Mouse (Mus musculus) kidney, adult 2 months (tissue): ENCODE results near the gene Fam107b. TPM values are rescaled to one million over a fixed set of nuclear protein-coding genes. Genes with fewer than 3 reads are reported as not detected.

Source experiments
- DNase-seq: peaks from one replicate; pipeline ENCODE4 v3.0.0; 2021
- H3K27ac ChIP-seq: fragments of 200-500 bp; 2 replicates; pipeline ENCODE4 v1.5.1; 2012; ENCODE audit warnings: low read depth, low read length, control low read depth, inconsistent platforms; ENCODE audit not compliant: insufficient read depth
- H3K27me3 ChIP-seq: fragments of 200-500 bp; replicated peaks from 2 replicates; pipeline ENCODE4 v1.6.1; 2012; ENCODE audit warnings: mild to moderate bottlenecking, moderate library complexity, low read length, inconsistent platforms; ENCODE audit not compliant: control insufficient read depth, insufficient read depth
- H3K36me3 ChIP-seq: fragments of 200-500 bp; 2 replicates; pipeline ENCODE4 v1.6.1; 2012; ENCODE audit warnings: mild to moderate bottlenecking, moderate library complexity, low read length, inconsistent platforms; ENCODE audit not compliant: control insufficient read depth, insufficient read depth
- H3K4me1 ChIP-seq: fragments of 200-500 bp; 2 replicates; pipeline ENCODE4 v1.6.1; 2011; ENCODE audit warnings: low read length; ENCODE audit not compliant: control insufficient read depth, insufficient read depth
- H3K4me3 ChIP-seq: fragments of 200-500 bp; 2 replicates; pipeline ENCODE4 v1.5.1; 2011; ENCODE audit warnings: mild to moderate bottlenecking, low read depth, low read length, control low read depth; ENCODE audit not compliant: insufficient read depth
- CTCF ChIP-seq: fragments of 200-500 bp; conservative IDR thresholded peaks from 2 replicates; pipeline ENCODE4 v1.5.1; 2011; ENCODE audit warnings: low read depth, mild to moderate bottlenecking, control low read depth, low read length, moderate library complexity, mixed read lengths; ENCODE audit not compliant: insufficient read depth, insufficient read length
- POLR2A ChIP-seq: fragments of 200-500 bp; IDR thresholded peaks from one replicate; pipeline ENCODE4 v1.6.1; 2011; ENCODE audit warnings: low read depth, low read length, control low read depth
- WGBS: fragments of 180-500 bp; shearing (Covaris S2); methylation state at CpG from one replicate; pipeline ENCODE4 v1.1.7; 2018; 5-methylcytosine and 5-hydroxymethylcytosine counted together
- polyA plus RNA-seq: library from polyadenylated mRNA; depleted of rRNA; stranded (reverse); fragments of >200 nt; gene quantifications from 2 replicates; pipeline ENCODE4 v1.2.3, GENCODE M21; 2012

Gene Fam107b
- polyA plus RNA-seq, 1 experiment = 54.3 TPM

- Histone ChIP-seq H3K27me3 (no peaks in the 10 kb centered on the region), H3K4me1 (peaks cover 56% of the 10 kb centered on the region), H3K4me3 (no peak overlapping the region), H3K27ac (no peak overlapping the region), H3K36me3 (no peaks in the 10 kb centered on the region)
- DNase-seq = no peak
- TF ChIP-seq POLR2A = no peak
- no peak for TF ChIP-seq CTCF
- WGBS = 69% methylated on average over 6 of the region's 6 CpGs
Measured at GRCm38 (mm10) chr2:3742519-3742918, 172.2 kb downstream of the Fam107b start.

- DNase-seq = no peak
- H3K4me3 ChIP-seq = no peak overlapping the region
- H3K36me3 ChIP-seq = no peaks in the 10 kb centered on the region
- no peaks in the 10 kb centered on the region for H3K27me3 ChIP-seq
- no peak overlapping the region for H3K27ac ChIP-seq
- WGBS = 79% methylated on average over 3 of the region's 3 CpGs
- peaks cover 56% of the 10 kb centered on the region for H3K4me1 ChIP-seq
- TF ChIP-seq POLR2A (no peak), CTCF (no peak)
Measured at GRCm38 (mm10) chr2:3745041-3745440, 174.8 kb downstream of the Fam107b start.

GRCm38 (mm10) chr2:3745910-3746606 lies 175.8 kb downstream of the Fam107b start:
- no peaks in the 10 kb centered on the region for H3K36me3 ChIP-seq
- WGBS = 64% methylated on average over 13 of the region's 13 CpGs
- H3K27ac ChIP-seq = peak overlapping the region; percentile 21
- no peaks in the 10 kb centered on the region for H3K27me3 ChIP-seq
- peaks cover 48% of the 10 kb centered on the region for H3K4me1 ChIP-seq
- no peak overlapping the region for H3K4me3 ChIP-seq
- no peak for DNase-seq
- no peak for TF ChIP-seq POLR2A
- no peak for TF ChIP-seq CTCF

- 0 out of 2 replicates have a peak overlapping the region, but pooled peaks have one; percentile 1 for H3K4me3 ChIP-seq
- peaks cover 51% of the 10 kb centered on the region for H3K4me1 ChIP-seq
Measured at GRCm38 (mm10) chr2:3748714-3749503, 178.6 kb downstream of the Fam107b start.

GRCm38 (mm10) chr2:3749504-3750024 lies 179.3 kb downstream of the Fam107b start:
- H3K27me3 ChIP-seq = no peaks in the 10 kb centered on the region
- DNase-seq = peak; percentile 41
- H3K4me3 ChIP-seq = 0 out of 2 replicates have a peak overlapping the region, but pooled peaks have one; percentile 1
- peak overlapping the region; percentile 75 for H3K27ac ChIP-seq
- peaks cover 51% of the 10 kb centered on the region for H3K4me1 ChIP-seq
- H3K36me3 ChIP-seq = no peaks in the 10 kb centered on the region
- TF ChIP-seq POLR2A (no peak), CTCF (no peak)
- 49% methylated on average over 6 of the region's 6 CpGs for WGBS

More at GRCm38 (mm10) chr2:3748714-3749503, 178.6 kb downstream of the Fam107b start:
- no peaks in the 10 kb centered on the region for H3K27me3 ChIP-seq
- peak; percentile 94 for DNase-seq
- 34% methylated on average over 12 of the region's 12 CpGs for WGBS
- H3K27ac ChIP-seq = peak overlapping the region; percentile 75
- TF ChIP-seq CTCF (no peak), POLR2A (no peak)
- H3K36me3 ChIP-seq = no peaks in the 10 kb centered on the region

GRCm38 (mm10) chr2:3750126-3750525 lies 179.8 kb downstream of the Fam107b start:
- Histone ChIP-seq H3K27ac (no peak overlapping the region), H3K4me3 (no peak overlapping the region), H3K36me3 (no peaks in the 10 kb centered on the region), H3K27me3 (no peaks in the 10 kb centered on the region), H3K4me1 (peaks cover 50% of the 10 kb centered on the region)
- 68% methylated on average over 9 of the region's 9 CpGs for WGBS
- DNase-seq = no peak
- TF ChIP-seq CTCF (no peak), POLR2A (no peak)

- Histone ChIP-seq H3K36me3 (no peaks in the 10 kb centered on the region), H3K27ac (peak overlapping the region; percentile 0; the same call in 1 of the 2 replicates), H3K27me3 (no peaks in the 10 kb centered on the region), H3K4me3 (no peak overlapping the region), H3K4me1 (peaks cover 38% of the 10 kb centered on the region)
- DNase-seq = peak; percentile 58
- TF ChIP-seq POLR2A (no peak), CTCF (no peak)
- 31% methylated on average over 7 of the region's 7 CpGs for WGBS
Measured at GRCm38 (mm10) chr2:3752365-3752764, 182.1 kb downstream of the Fam107b start.
